19 mouse cellular contexts compared by ENCODE assay signal in the genomic region with DNA sequence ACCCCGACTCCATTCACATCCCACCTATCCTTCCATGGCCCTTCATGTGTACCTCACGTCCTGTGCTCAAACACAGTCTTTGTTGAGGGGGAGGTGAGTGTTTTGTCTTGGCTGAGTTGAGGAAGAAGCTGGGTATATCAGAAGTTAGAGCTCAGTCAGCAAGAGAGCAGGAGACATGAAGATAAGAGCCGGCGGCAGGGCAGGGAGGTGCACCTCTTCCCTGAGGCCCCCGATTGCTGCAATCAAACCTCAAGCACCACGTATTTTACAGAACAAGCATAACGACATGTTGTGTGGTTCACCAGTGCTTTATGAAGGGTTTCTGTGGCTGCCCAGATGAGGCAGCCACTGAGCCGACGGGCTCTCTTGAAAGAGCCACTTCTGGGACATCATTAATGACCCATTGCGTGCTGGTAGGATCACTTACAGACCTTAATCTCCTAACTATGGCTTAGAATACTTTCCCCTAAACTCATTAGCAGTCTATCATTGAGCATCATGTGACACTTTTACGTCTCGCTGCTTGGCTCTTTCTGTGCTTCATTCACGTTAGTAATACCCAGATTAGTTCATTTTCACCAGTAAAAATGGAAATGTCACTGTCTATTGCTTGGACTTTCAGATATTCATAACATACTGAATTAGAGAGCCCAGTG.
DNase-seq lines count a peak whose midpoint lies in the region; ATAC-seq lines count a peak whose summit lies in the region.
"Had no signal": no experiment of that assay in that cellular context is flagged by ENCODE, and none has a peak within 500 bp of the region (broad histone marks: within the 10 kb centered on the region; RNA-seq: fewer than 3 reads in every experiment).

No protein-coding gene starts in this region.

- peaks cover 63% of the 10 kb centered on the region for H3K4me1 ChIP-seq in liver, embryonic 15.5 days (replicated peaks)
- H3K4me1 ChIP-seq: limb, embryonic 12.5 days had no signal

- intact Hi-C loops in left cerebral cortex, postnatal 4 days (cut with DNase I) = no loop called here

- H3K27me3 ChIP-seq in liver, embryonic 15.5 days = no peaks in the 10 kb centered on the region
- H3K27me3 ChIP-seq: CH12.LX had no signal

- no peaks in the 10 kb centered on the region for H3K9me3 ChIP-seq in liver, embryonic 15.5 days (replicated peaks)
- H3K9me3 ChIP-seq: embryonic facial prominence, embryonic 10.5 days; forebrain, embryonic 10.5 days; limb, embryonic 12.5 days had no signal

- peak; percentile 57 for DNase-seq in thymus, postnatal 25 days
- no peak for DNase-seq in thymus, postnatal 10 days (ENCODE audit: low spot score in 2 of 2)
- DNase-seq in thymus, postnatal 4 days = peak; percentile 60
- DNase-seq in left cerebral cortex, postnatal 4 days = no peak
- no peak for DNase-seq in cerebellum, adult 9-10 months
- DNase-seq in lung, postnatal 25 days (ENCODE audit: low spot score) = no peak
- DNase-seq: adrenal gland, adult 2 months; heart, adult 2 months; heart, postnatal 14 days; kidney, postnatal 36 days; layer of hippocampus, postnatal 36 days; lung, postnatal 14 days had no signal

- H3K36me3 ChIP-seq in liver, embryonic 15.5 days (replicated peaks) = no peaks in the 10 kb centered on the region
- H3K36me3 ChIP-seq: embryonic facial prominence, embryonic 10.5 days; forebrain, embryonic 10.5 days; limb, embryonic 12.5 days had no signal

- ATAC-seq in erythroblast, adult 5-6 weeks (replicated peaks; ENCODE audit: low FRiP score, poor library complexity, severe bottlenecking) = peak; percentile 91
- ATAC-seq in liver, embryonic 15.5 days (ENCODE audit: insufficient read depth) = peak; percentile 93
- ATAC-seq: inflammation-experienced regulatory T-cells, adult 6 months had no signal

- H3K9ac ChIP-seq in liver, embryonic 15.5 days = no peak overlapping the region
- H3K9ac ChIP-seq: limb, embryonic 12.5 days had no signal

- 17% methylated on average over 13 of the region's 13 CpGs for WGBS in liver, embryonic 15.5 days (ENCODE audit: insufficient replicate concordance)

- peak overlapping the region; percentile 80 for H3K27ac ChIP-seq in liver, embryonic 15.5 days (replicated peaks)
- H3K27ac ChIP-seq: embryonic facial prominence, embryonic 10.5 days; forebrain, embryonic 10.5 days; heart, adult 2 months; limb, embryonic 12.5 days had no signal

- H3K4me3 ChIP-seq in liver, embryonic 15.5 days (replicated peaks) = peak overlapping the region; percentile 20
- H3K4me3 ChIP-seq: embryonic facial prominence, embryonic 10.5 days; forebrain, embryonic 10.5 days; heart, adult 2 months; limb, embryonic 12.5 days had no signal

- H3K4me2 ChIP-seq in liver, embryonic 15.5 days = peak overlapping the region; percentile 66
- H3K4me2 ChIP-seq: limb, embryonic 12.5 days had no signal

Comparison
In these comparisons a context has a peak if more than half of its experiments do, and no peak if none do; other contexts are left out.
1. DNase-seq: peak in thymus, postnatal 25 days (single experiment) and thymus, postnatal 4 days (single experiment); none in thymus, postnatal 10 days (0 of 2), left cerebral cortex, postnatal 4 days (single experiment), cerebellum, adult 9-10 months (single experiment) and lung, postnatal 25 days (single experiment).